Comparison of ENCODE assay signal across 18 mouse cellular contexts in genomic region chr11:70699051-70699450, GRCm38 (mm10). TPM values are rescaled to one million over a fixed set of nuclear protein-coding genes. Genes with fewer than 3 reads are reported as not detected.
DNase-seq lines count a peak whose midpoint lies in the region; ATAC-seq and TF ChIP-seq lines count a peak whose summit lies in the region.
"Had no signal": no experiment of that assay in that cellular context is flagged by ENCODE, and none has a peak within 500 bp of the region (broad histone marks: within the 10 kb centered on the region; RNA-seq: fewer than 3 reads in every experiment).

No protein-coding gene starts in this region.

- H3K4me2 ChIP-seq in heart, embryonic 13.5 days = no peak overlapping the region
- 0 out of 2 replicates have a peak overlapping the region, but pooled peaks have one; percentile 88 for H3K4me2 ChIP-seq in lung, embryonic 14.5 days
- peak overlapping the region; percentile 77; the same call in 1 of the 2 replicates for H3K4me2 ChIP-seq in liver, embryonic 16.5 days (ENCODE audit: low read depth, low read length)

- no peaks in the 10 kb centered on the region for H3K9me3 ChIP-seq in heart, embryonic 13.5 days
- H3K9me3 ChIP-seq in lung, embryonic 14.5 days (ENCODE audit: low read depth, low read length) = no peaks in the 10 kb centered on the region
- H3K9me3 ChIP-seq in liver, embryonic 16.5 days (replicated peaks; ENCODE audit: control insufficient read depth, low read length) = no peaks in the 10 kb centered on the region
- H3K9me3 ChIP-seq: embryonic facial prominence, embryonic 12.5 days; liver, embryonic 13.5 days had no signal

- 67% methylated on average over 2 of the region's 2 CpGs for WGBS in heart, embryonic 13.5 days
- 80% methylated on average over 2 of the region's 2 CpGs for WGBS in lung, embryonic 14.5 days
- WGBS in liver, embryonic 16.5 days (ENCODE audit: insufficient replicate concordance) = 57% methylated on average over 2 of the region's 2 CpGs

- H3K4me1 ChIP-seq in heart, embryonic 13.5 days = peaks cover 29% of the 10 kb centered on the region
- H3K4me1 ChIP-seq in lung, embryonic 14.5 days (ENCODE audit: insufficient read depth) = peaks cover 8% of the 10 kb centered on the region; the same call in 1 of the 2 replicates
- H3K4me1 ChIP-seq in brown adipose tissue, adult 24 weeks (ENCODE audit: control insufficient read depth, insufficient read depth, insufficient read length, low read length) = peaks cover 11% of the 10 kb centered on the region
- peaks cover 17% of the 10 kb centered on the region for H3K4me1 ChIP-seq in liver, embryonic 16.5 days (ENCODE audit: control insufficient read depth, low read depth, low read length)

- no peak overlapping the region; the same call in 1 of the 2 replicates for H3K4me3 ChIP-seq in heart, embryonic 13.5 days
- H3K4me3 ChIP-seq in lung, embryonic 14.5 days (ENCODE audit: low read depth, low read length) = no peak overlapping the region
- H3K4me3 ChIP-seq in brown adipose tissue, adult 24 weeks (ENCODE audit: insufficient read depth, low read depth, low read length) = peak overlapping the region; percentile 40
- no peak overlapping the region for H3K4me3 ChIP-seq in liver, embryonic 16.5 days (ENCODE audit: low read depth, low read length)

- H3K27me3 ChIP-seq in heart, embryonic 13.5 days (replicated peaks) = no peaks in the 10 kb centered on the region
- no peaks in the 10 kb centered on the region for H3K27me3 ChIP-seq in lung, embryonic 14.5 days (ENCODE audit: insufficient read depth, low read length)
- H3K27me3 ChIP-seq in liver, embryonic 16.5 days (ENCODE audit: control insufficient read depth, insufficient read depth, low read depth, low read length) = peaks cover 9% of the 10 kb centered on the region
- H3K27me3 ChIP-seq: embryonic facial prominence, embryonic 12.5 days had no signal

- intact Hi-C loops in left cerebral cortex, postnatal 36 days (cut with DNase I) = no loop called here

- ATAC-seq in heart, embryonic 13.5 days (ENCODE audit: extremely low read depth, insufficient number of reproducible peaks, low FRiP score, low TSS enrichment) = no peak
- ATAC-seq in lung, embryonic 14.5 days (ENCODE audit: insufficient read depth) = no peak
- ATAC-seq in liver, embryonic 16.5 days (ENCODE audit: low read depth) = no peak

- peaks cover 11% of the 10 kb centered on the region for H3K36me3 ChIP-seq in heart, embryonic 13.5 days
- H3K36me3 ChIP-seq in lung, embryonic 14.5 days (ENCODE audit: insufficient read depth) = peaks cover 14% of the 10 kb centered on the region
- H3K36me3 ChIP-seq in liver, embryonic 16.5 days (ENCODE audit: control insufficient read depth, insufficient read depth) = no peaks in the 10 kb centered on the region

- no peak for DNase-seq in heart, adult 18-20 months
- DNase-seq in lung, embryonic 14.5 days = no peak
- no peak for DNase-seq in lung, postnatal 14 days
- no peak for DNase-seq in spleen, postnatal 4 days (ENCODE audit: low spot score in 2 of 2)
- DNase-seq in left cerebral cortex, postnatal 36 days (ENCODE audit: low spot score in 2 of 2) = no peak
- DNase-seq: adrenal gland, postnatal 14 days; cerebellum, adult 2 months; gastrocnemius, postnatal 36 days; kidney, postnatal 14 days; liver, embryonic 13.5 days; retina, postnatal 1 day; right cerebral cortex, postnatal 4 days; thymus, postnatal 36 days had no signal

- H3K9ac ChIP-seq in heart, embryonic 13.5 days = peak overlapping the region; percentile 95; the same call in 1 of the 2 replicates
- H3K9ac ChIP-seq in lung, embryonic 14.5 days = no peak overlapping the region
- no peak overlapping the region; the same call in 1 of the 2 replicates for H3K9ac ChIP-seq in liver, embryonic 16.5 days (ENCODE audit: low read depth, low read length)

- no peak for TF ChIP-seq CTCF in lung, embryonic 14.5 days (IDR thresholded peaks at IDR 0.05; ENCODE audit: low read depth)

- no peak overlapping the region for H3K27ac ChIP-seq in heart, embryonic 13.5 days (replicated peaks)
- no peak overlapping the region for H3K27ac ChIP-seq in lung, embryonic 14.5 days (ENCODE audit: low read depth)
- H3K27ac ChIP-seq in brown adipose tissue, adult 24 weeks (replicated peaks; ENCODE audit: low read depth, low read length) = peak overlapping the region; percentile 89
- peak overlapping the region; percentile 7 for H3K27ac ChIP-seq in liver, embryonic 16.5 days (ENCODE audit: low read length)

RNA-seq across cellular contexts. Expression of gene Inca1, which starts 0.9 kb away (rescaled TPM):
- 1.8 and 2.0 TPM in 2 replicates for polyA plus RNA-seq in heart, embryonic 13.5 days (2015; fragmentation: Nextera tagmentation; extraction: Ambion mirVana)
- 1 to 10 TPM; 6.1 to 7.7 TPM for total RNA-seq in heart, adult 18-20 months (2021)
- 1.1 and 1.5 TPM in 2 replicates for polyA plus RNA-seq in lung, embryonic 14.5 days (2014; fragmentation: Nextera tagmentation; extraction: Ambion mirVana)
- polyA plus RNA-seq in brown adipose tissue, adult 24 weeks (2012; ENCODE audit: insufficient read depth, insufficient read length, missing spikeins) = 15.7 and 24.0 TPM in 2 replicates
- 1.1 and 1.4 TPM in 2 replicates for polyA plus RNA-seq in liver, embryonic 16.5 days (2015; fragmentation: Nextera tagmentation; extraction: Ambion mirVana)
- 1 to 10 TPM; 1.8 to 1.9 TPM for total RNA-seq in left cerebral cortex, postnatal 36 days (2021)
- total RNA-seq: common myeloid progenitor, adult 5-6 weeks had no signal

RNA-seq across cellular contexts. Expression of gene Kif1c, which starts 1.3 kb away (rescaled TPM):
- 4.0 and 4.3 TPM in 2 replicates for polyA plus RNA-seq in heart, embryonic 13.5 days (2015; fragmentation: Nextera tagmentation; extraction: Ambion mirVana)
- 100 to 1,000 TPM; 469 to 485 TPM for total RNA-seq in heart, adult 18-20 months (2021)
- 12.4 and 13.7 TPM in 2 replicates for polyA plus RNA-seq in lung, embryonic 14.5 days (2014; fragmentation: Nextera tagmentation; extraction: Ambion mirVana)
- polyA plus RNA-seq in brown adipose tissue, adult 24 weeks (2012; ENCODE audit: insufficient read depth, insufficient read length, missing spikeins) = 93.8 and 106 TPM in 2 replicates
- 0.77 and 1.1 TPM in 2 replicates for polyA plus RNA-seq in liver, embryonic 16.5 days (2015; fragmentation: Nextera tagmentation; extraction: Ambion mirVana)
- total RNA-seq in left cerebral cortex, postnatal 36 days (2021) = 10 to 100 TPM; 58.9 to 59.3 TPM

RNA-seq across cellular contexts. Expression of gene Camta2, which starts 11.1 kb away (rescaled TPM):
- polyA plus RNA-seq in heart, embryonic 13.5 days (2015; fragmentation: Nextera tagmentation; extraction: Ambion mirVana) = 10.1 and 12.0 TPM in 2 replicates
- total RNA-seq in heart, adult 18-20 months (2021) = 10 to 100 TPM; 34.0 to 36.9 TPM
- polyA plus RNA-seq in lung, embryonic 14.5 days (2014; fragmentation: Nextera tagmentation; extraction: Ambion mirVana) = 15.3 and 16.2 TPM in 2 replicates
- 15.8 and 16.3 TPM in 2 replicates for polyA plus RNA-seq in brown adipose tissue, adult 24 weeks (2012; ENCODE audit: insufficient read depth, insufficient read length, missing spikeins)
- polyA plus RNA-seq in liver, embryonic 16.5 days (2015; fragmentation: Nextera tagmentation; extraction: Ambion mirVana) = 3.0 and 4.3 TPM in 2 replicates
- 100 to 1,000 TPM; 232 to 256 TPM for total RNA-seq in left cerebral cortex, postnatal 36 days (2021)

RNA-seq across cellular contexts. Expression of gene Spag7, which starts 29.8 kb away (rescaled TPM):
- polyA plus RNA-seq in heart, embryonic 13.5 days (2015; fragmentation: Nextera tagmentation; extraction: Ambion mirVana) = 175 and 206 TPM in 2 replicates
- total RNA-seq in heart, adult 18-20 months (2021) = 10 to 100 TPM; 89.3 to 93.9 TPM
- 141 and 167 TPM in 2 replicates for polyA plus RNA-seq in lung, embryonic 14.5 days (2014; fragmentation: Nextera tagmentation; extraction: Ambion mirVana)
- 74.7 and 107 TPM in 2 replicates for polyA plus RNA-seq in brown adipose tissue, adult 24 weeks (2012; ENCODE audit: insufficient read depth, insufficient read length, missing spikeins)
- polyA plus RNA-seq in liver, embryonic 16.5 days (2015; fragmentation: Nextera tagmentation; extraction: Ambion mirVana) = 57.5 and 59.7 TPM in 2 replicates
- total RNA-seq in left cerebral cortex, postnatal 36 days (2021) = 10 to 100 TPM; 52.5 to 57.8 TPM

RNA-seq across cellular contexts. Expression of gene Eno3, which starts 42.0 kb away (rescaled TPM):
- 273 and 322 TPM in 2 replicates for polyA plus RNA-seq in heart, embryonic 13.5 days (2015; fragmentation: Nextera tagmentation; extraction: Ambion mirVana)
- total RNA-seq in heart, adult 18-20 months (2021) = 1,000 to 10,000 TPM; 1,596 to 1,839 TPM
- polyA plus RNA-seq in lung, embryonic 14.5 days (2014; fragmentation: Nextera tagmentation; extraction: Ambion mirVana) = 12.7 and 19.6 TPM in 2 replicates
- 40.8 and 79.3 TPM in 2 replicates for polyA plus RNA-seq in brown adipose tissue, adult 24 weeks (2012; ENCODE audit: insufficient read depth, insufficient read length, missing spikeins)
- 11.6 and 22.1 TPM in 2 replicates for polyA plus RNA-seq in liver, embryonic 16.5 days (2015; fragmentation: Nextera tagmentation; extraction: Ambion mirVana)
- 1 to 10 TPM; 9.5 to 9.6 TPM for total RNA-seq in left cerebral cortex, postnatal 36 days (2021)

Comparison
In these comparisons a context has a peak if more than half of its experiments do, and no peak if none do; other contexts are left out.
1. H3K27ac ChIP-seq: peak in brown adipose tissue, adult 24 weeks (single experiment) and liver, embryonic 16.5 days (single experiment); none in heart, embryonic 13.5 days (single experiment) and lung, embryonic 14.5 days (single experiment).